Mouse (Mus musculus) cortical plate, adult 2 months (tissue): ENCODE measurements around the gene Mpeg1.

Source experiments
- CTCF ChIP-seq: fragments of 200-500 bp; IDR thresholded peaks from 2 replicates; pipeline ENCODE4 v1.5.1; 2011; ENCODE audit warnings: mild to moderate bottlenecking, control low read depth, low read length; ENCODE audit not compliant: insufficient read depth; ENCODE audit errors: extremely low read depth
- POLR2A ChIP-seq: fragments of 200-500 bp; IDR thresholded peaks from 2 replicates; pipeline ENCODE4 v1.6.1; 2011; ENCODE audit warnings: mild to moderate bottlenecking, low read length, control low read depth; ENCODE audit not compliant: insufficient read depth; ENCODE audit errors: extremely low read depth

DNA sequence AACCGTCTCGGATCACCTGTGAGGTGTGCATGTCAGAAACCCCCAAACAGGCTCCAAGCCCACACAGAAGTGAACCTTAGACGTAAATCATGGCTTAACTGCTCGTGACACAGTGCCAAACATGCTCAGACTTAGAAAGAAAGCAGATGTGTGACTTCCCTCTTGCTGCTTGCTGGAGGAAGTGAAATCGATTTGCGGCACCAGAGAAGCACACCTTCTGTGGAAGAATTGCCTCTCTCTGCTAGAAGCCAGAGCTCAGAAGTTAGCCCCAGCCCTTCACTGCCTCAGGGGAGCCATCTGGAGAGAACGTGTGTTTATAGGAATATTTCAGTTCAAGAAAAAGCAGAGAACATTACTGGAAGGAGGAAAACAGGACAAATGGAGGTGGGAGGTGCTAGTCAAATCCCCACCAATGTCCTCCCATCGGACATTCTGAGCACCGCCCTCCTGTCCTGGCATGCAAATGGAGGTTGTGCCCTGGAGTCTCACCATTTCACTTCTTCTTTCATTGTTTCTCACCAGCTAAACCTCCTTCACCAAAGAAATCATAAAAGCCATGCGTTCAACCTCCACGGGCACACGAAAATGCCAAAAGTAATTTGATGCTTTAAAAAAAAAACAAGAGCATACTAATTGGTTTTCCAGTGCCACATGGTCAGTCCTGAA is 3.0 kb upstream of the Mpeg1 start:
- TF ChIP-seq CTCF (no peak), POLR2A (no peak)
